Mouse (Mus musculus) thymus, postnatal 36 days (tissue): Measurements from ENCODE around the gene Twsg1.
"Not testable (repeated sequence)": the region's sequence is repeated elsewhere in the genome, so short reads cannot be mapped to it uniquely, and the experiment has no call there.

Experiments
- DNase-seq, 2 experiments: peaks; one replicate each; pipeline ENCODE4 v3.0.0; 2022; ENCODE audit warnings: mixed read lengths in 2 of 2

The Twsg1 gene

DNA sequence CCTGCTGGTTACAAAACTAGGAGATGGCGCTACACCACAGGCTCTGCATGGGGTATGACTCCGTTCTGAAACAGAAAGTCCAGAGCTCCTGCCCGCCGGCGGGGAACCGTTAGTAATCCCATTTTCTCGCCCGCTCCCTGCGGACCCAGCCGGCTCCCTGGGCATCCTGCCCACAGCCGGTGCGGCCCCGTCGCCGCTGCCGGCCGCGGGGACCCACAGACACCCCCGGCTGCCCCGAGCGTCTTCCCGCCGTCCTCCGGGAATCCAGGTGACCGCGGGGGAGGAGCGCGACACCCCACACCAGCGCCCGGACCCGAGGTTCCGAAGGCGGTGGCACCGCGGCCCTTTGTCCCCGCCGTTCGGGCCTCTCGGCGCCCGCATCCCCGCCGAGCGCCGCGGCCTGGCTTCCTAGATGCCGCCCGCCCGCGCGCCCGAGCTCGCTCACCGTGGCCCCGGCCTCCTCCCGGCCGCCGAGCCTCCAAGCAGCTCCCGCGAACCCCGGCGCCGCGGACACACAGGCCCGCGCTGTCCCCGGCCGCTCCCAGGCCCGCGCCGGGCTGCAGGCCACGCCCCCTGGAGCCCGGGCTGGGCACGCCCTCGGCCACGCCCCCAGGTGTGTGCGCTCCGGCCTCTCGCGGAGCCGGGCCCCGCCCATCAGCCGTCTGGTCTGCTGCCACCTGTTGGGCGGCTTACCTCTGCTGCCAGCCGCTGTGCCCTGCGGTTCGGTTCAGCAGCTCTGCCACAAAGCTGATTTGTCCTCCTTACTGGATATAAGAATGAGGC lies at the start of gene Twsg1:
Gene Twsg1 (minus strand): TSS at position 605 of the 783 bp plus-strand sequence.
- DNase-seq: peak; percentile 96 to 97

GRCm38 (mm10) chr17:65988151-65988820 lies 37.3 kb upstream of the Twsg1 start:
- DNase-seq: no peak

DNA sequence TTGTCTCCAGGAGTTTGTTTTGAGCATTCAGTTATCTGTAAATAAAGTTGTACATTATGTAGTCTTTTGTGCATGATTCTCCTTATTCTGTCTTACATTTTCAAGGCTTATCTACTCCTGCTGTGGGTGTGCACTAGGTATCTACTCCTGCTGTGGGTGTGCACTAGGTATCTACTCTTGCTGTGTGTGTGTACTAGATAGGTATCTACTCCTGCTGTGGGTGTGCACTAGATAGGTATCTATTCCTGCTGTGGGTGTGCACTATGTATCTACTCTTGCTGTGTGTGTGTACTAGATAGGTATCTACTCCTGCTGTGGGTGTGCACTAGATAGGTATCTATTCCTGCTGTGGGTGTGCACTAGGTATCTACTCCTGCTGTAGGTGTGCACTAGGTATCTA lies 25.7 kb upstream of the Twsg1 start:
- DNase-seq: not testable (repeated sequence)

- no peak for DNase-seq
These were observed 16.7 kb upstream of the Twsg1 start for GRCm38 (mm10) chr17:65967751-65968150.

DNA sequence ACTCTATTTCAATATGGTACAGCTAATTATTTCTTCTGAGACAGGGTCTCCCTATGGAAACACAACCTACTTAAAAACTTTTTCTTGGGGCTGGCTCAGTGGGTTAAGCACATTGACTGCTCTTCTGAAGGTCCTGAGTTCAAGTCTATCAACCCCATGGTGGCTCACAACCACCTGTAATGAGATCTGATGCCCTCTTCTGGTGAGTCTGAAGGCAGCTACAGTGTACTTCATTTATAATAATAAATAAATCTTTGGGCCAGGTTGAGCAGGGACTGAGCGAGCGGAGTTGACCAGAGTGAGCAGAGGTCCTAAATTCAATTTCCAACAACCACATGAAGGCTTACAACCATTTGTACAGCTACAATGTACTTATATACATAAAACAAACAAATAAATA lies 11.2 kb upstream of the Twsg1 start:
- DNase-seq: no peak

GRCm38 (mm10) chr17:65961606-65962136 lies 10.6 kb upstream of the Twsg1 start:
- no peak for DNase-seq

GRCm38 (mm10) chr17:65959011-65959410 lies 8.0 kb upstream of the Twsg1 start:
- DNase-seq: no peak

DNA sequence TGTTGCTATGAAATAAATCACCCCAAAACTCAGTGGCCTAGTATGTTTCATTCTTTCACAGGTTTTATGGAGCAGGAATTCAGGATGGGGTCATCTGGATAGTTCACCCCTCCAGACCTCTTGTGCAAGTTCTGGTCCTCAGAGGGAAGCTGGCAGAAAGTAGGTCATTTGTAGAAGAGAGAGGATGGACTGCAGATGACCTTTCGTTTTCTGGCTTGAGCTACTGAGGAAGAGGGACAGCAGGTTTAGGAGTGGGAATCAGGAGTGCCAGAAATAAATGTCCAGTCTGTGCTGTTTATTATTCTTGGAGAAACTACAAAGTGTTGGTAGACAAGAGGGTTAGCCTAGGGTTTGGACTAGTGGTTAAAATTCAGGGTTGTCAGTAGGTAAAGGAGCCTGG lies 7.3 kb upstream of the Twsg1 start:
- DNase-seq: no peak

DNA sequence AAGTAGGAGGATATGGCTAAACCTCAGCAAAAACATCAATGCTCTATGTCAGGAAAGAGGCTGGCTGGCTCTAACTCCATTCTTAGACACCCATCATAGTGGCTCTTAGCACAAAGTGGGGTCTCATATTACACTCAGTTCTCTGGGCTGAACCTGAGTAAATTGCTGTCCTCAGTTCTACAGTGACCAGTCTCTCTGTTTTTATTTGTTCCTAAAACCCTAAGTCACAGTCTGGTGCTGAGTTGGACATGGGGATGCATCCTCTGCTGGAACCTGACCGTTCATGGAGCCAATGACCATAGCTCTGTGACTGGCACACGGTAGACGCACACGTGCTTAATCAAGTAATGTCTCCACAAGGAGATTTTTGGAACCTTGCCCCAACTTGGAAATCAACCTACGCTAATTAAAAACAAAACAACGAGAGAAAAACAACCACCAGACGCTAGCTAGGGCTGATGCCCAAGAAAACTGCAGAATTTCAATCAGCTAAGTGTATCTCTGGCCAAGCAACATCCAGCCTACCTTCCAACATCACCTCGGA lies 6.8 kb upstream of the Twsg1 start:
- no peak for DNase-seq

GRCm38 (mm10) chr17:65956993-65957781 lies 6.2 kb upstream of the Twsg1 start:
- no peak for DNase-seq

- DNase-seq: no peak
These were observed 5.1 kb upstream of the Twsg1 start for GRCm38 (mm10) chr17:65956140-65956539.

DNA sequence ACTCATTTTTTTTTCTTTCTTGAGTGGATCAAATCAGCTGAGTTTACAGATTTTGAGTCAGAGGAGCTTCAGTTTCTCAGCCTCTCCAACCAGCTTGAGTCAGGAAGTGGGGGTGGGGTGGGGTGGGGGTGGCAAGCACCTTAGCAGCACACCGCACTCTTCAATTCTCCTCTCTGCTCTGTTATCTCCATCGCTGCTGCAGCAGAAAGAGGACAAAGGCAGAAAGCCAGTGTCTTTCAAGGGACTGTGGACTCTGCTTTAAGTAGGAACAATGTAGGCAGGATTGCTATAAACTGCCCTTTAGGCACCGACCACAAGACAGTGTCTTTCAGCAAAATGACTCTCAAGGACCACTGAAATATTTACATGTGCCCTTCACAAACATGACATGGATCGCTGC lies 2.9 kb upstream of the Twsg1 start:
- peak in 1 of 2 experiments; percentile 9 for DNase-seq

DNA sequence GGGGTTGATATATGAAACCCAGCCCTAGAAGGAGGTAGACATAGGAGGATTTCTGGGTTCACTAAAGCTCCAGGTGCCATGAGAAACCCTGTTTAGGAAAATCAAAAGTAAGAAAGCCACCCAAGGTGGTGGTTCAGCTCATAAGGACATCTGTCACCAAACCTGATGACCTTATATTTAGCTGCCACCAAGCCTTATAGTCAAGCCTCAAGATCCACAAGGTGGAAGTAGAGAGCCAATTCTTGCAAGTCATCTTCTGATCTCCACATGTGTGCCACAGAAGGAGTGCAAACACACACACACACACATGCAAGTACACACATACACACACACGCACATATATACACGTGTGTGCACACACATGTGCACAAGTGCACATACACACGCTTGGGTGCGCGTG lies 1.1 kb upstream of the Twsg1 start:
- no peak for DNase-seq

GRCm38 (mm10) chr17:65950183-65950582 lies 843 bp downstream of the Twsg1 start:
- DNase-seq: no peak

DNA sequence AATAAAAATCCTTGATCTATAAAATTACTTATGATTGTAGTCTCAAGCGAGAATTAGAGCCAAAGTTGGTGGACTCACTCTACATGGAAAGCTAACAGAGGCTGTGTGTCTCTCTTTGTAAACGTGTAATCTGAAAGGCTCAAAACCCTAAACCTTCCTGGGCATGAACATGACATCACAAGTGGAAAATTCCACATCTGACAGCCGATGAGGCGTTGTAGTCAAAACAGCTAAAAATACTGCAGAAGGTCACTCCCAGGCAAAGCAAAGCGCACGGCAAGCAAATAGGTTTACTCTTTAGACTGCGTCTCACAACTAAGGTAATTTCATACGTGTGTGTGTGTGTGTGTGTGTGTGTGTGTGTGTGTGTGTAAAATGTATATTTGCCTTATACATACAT lies 3.7 kb downstream of the Twsg1 start:
- DNase-seq: no peak

DNA sequence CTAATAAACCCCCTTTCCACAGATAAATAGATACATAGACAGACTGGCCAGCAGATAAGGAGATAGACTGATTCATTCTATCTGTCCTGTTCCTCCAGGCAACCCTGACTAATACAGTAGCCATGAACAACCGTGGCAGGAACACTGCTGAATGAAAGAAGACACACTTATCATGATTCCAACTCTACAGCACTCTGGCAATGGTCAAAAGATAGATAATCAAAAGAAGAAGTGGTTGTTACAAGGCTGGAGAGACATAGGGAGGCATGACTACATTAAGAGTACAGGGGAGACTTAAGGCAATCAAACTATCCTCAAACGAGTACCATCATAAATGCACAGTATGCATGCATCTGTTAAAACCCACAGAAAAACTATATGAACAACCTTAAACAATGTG lies 5.6 kb downstream of the Twsg1 start:
- DNase-seq: no peak

- DNase-seq: no peak
These were observed 8.6 kb downstream of the Twsg1 start for GRCm38 (mm10) chr17:65942394-65942793.

DNA sequence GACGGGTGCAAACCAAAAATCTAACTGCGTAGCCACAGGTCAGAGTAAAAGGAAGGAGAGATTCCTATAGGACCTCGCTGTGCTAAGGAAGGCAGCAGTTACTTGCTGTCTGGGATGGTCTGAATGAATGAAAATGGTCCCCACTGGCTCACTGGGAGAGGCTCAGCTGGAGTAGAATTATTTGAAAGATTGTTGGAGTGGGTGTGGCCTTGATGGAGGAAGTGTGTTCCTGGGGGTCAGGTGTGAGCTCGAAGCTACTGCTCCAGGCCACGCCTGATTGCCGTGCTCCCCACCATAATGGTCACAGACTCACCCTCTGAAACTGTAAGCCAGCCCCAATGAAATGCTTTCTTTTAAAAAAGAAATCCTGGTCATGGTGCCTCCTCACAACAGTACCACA lies 9.8 kb downstream of the Twsg1 start:
- DNase-seq: no peak

DNA sequence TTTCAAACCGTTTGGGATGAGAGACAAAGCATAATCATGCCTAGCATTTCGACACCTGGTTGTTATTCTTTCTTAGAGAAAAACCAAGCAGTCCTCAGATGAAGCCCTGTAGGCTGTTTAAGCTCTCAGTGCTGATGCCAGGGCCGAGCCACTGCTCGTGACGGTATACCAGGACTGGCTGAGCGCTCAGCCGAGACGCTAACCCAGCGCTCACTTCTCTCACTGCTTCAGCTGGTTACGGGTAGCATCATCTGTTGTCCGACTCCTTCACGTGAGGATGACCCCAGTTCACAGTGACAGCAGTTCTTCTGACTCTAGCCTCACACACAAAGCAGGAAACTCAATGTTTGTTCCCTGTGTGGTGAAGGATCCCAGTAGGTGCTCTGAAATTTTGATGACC lies 10.8 kb downstream of the Twsg1 start:
- no peak for DNase-seq

- DNase-seq: no peak
These were observed 11.4 kb downstream of the Twsg1 start for GRCm38 (mm10) chr17:65939461-65940192.

DNA sequence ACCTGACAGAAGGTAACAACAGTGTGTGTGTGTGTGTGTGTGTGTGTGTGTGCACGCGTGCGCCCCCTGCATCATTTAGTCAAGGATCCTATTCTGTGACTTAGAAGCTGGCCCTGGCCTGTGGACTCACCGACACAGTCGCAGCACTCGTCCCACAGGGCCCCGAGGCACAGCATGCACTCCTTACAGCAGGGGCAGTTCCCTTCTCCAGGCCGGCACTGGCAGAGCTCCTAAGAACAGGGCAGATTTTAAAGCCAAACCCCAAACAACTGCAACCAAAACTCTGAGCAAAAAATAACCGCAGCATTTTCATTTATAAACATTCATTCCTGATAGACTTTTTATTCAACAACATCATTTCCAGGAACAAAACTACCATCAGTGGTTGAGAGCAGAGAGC lies 13.4 kb downstream of the Twsg1 start:
- no peak for DNase-seq

GRCm38 (mm10) chr17:65933741-65934140 lies 17.3 kb downstream of the Twsg1 start:
- peak; percentile 41 for DNase-seq
